Mouse (Mus musculus) liver, embryonic 14.5 days (tissue): Measurements from ENCODE around the gene Bloc1s5.

ENCODE experiments used
- CTCF ChIP-seq: IDR thresholded peaks from 2 replicates; pipeline ENCODE4 v1.5.1; 2016; ENCODE audit warnings: antibody characterized with exemption, low read depth, control low read depth
- EP300 ChIP-seq: IDR thresholded peaks from 2 replicates; pipeline ENCODE4 v1.6.1; 2016; ENCODE audit warnings: antibody characterized with exemption, low read depth

GRCm38 (mm10) chr13:38664753-38665152 lies 29.8 kb upstream of the Bloc1s5 start:
- TF ChIP-seq CTCF = no peak
- TF ChIP-seq EP300 = peak; percentile 91
